8 mouse cellular contexts compared by ENCODE assay signal in genomic region chr7:28277615-28278278, GRCm38 (mm10). TPM values are rescaled to one million over a fixed set of nuclear protein-coding genes. Genes with fewer than 3 reads are reported as not detected.
A peak's percentile ranks its signal among the peaks of the same experiment; 100 is the strongest.
DNase-seq lines count a peak whose midpoint lies in the region; ATAC-seq and TF ChIP-seq lines count a peak whose summit lies in the region.

TSS of gene Eid2b (plus strand) at chr7:28277739.

- DNase-seq in MEL-GATA-1-ER (ENCODE audit: extremely low read depth, low read depth): peak; percentile 57
- DNase-seq in cerebellum, adult 8-10 months: peak; percentile 98
- peak; percentile 97 for DNase-seq in forebrain, postnatal 0 days
- peak; percentile 98 for DNase-seq in heart, postnatal 4 days
- peak; percentile 94 to 97 for DNase-seq in layer of hippocampus, adult 2 months (ENCODE audit: low spot score in 2 of 2)
- peak; percentile 95 for DNase-seq in lung, adult 2 months
- DNase-seq in testis, postnatal 14 days (ENCODE audit: low spot score): peak; percentile 95

- WGBS in forebrain, postnatal 0 days: 6% methylated on average over 68 of the region's 68 CpGs
- WGBS in lung, adult 2 months: 2% methylated on average over 68 of the region's 68 CpGs

- H3K27me3 ChIP-seq in forebrain, postnatal 0 days (ENCODE audit: insufficient read depth, low read length): no peaks in the 10 kb centered on the region

- H3K9me3 ChIP-seq in forebrain, postnatal 0 days (ENCODE audit: low read length): no peaks in the 10 kb centered on the region

- ATAC-seq in forebrain, postnatal 0 days: peak; percentile 65
- ATAC-seq in neutrophil, adult 5-6 weeks (ENCODE audit: extremely low read depth, insufficient number of reproducible peaks, low FRiP score, poor library complexity, severe bottlenecking): peak; percentile 96

- H3K9ac ChIP-seq in forebrain, postnatal 0 days: peak within 1 kb of the TSS; percentile 89

- H3K27ac ChIP-seq in forebrain, postnatal 0 days (ENCODE audit: low read depth, low read length): peak within 1 kb of the TSS; percentile 79
- peak within 1 kb of the TSS; percentile 95 for H3K27ac ChIP-seq in layer of hippocampus, adult 2 months

- peak; percentile 79; the same call in 1 of the 2 replicates for TF ChIP-seq POLR2A in lung, adult 2 months (IDR thresholded peaks at IDR 0.05; ENCODE audit: borderline replicate concordance, extremely low read depth, low read depth, low read length)

- peak; percentile 91 for TF ChIP-seq CTCF in forebrain, postnatal 0 days (IDR thresholded peaks at IDR 0.05; ENCODE audit: low read depth)
- TF ChIP-seq CTCF in layer of hippocampus, adult 2 months (conservative IDR thresholded peaks at IDR 0.05): peak; percentile 95
- peak; percentile 83 for TF ChIP-seq CTCF in lung, adult 2 months (IDR thresholded peaks at IDR 0.05; ENCODE audit: insufficient read depth, low read length)

- H3K4me2 ChIP-seq in forebrain, postnatal 0 days (ENCODE audit: low read depth): peak within 1 kb of the TSS; percentile 70

- peak within 1 kb of the TSS; percentile 76 for H3K4me3 ChIP-seq in forebrain, postnatal 0 days (ENCODE audit: low read depth, low read length)
- peak within 1 kb of the TSS; percentile 92 for H3K4me3 ChIP-seq in layer of hippocampus, adult 2 months
- peak within 1 kb of the TSS; percentile 92 for H3K4me3 ChIP-seq in lung, adult 2 months (replicated peaks; ENCODE audit: extremely low read depth, low read depth, low read length)

- H3K4me1 ChIP-seq in forebrain, postnatal 0 days (ENCODE audit: insufficient read depth): peaks cover 12% of the 10 kb centered on the region
- H3K4me1 ChIP-seq in lung, adult 2 months (ENCODE audit: control insufficient read depth, insufficient read depth, low read length): no peaks in the 10 kb centered on the region

- peaks cover 9% of the 10 kb centered on the region for H3K36me3 ChIP-seq in forebrain, postnatal 0 days (ENCODE audit: insufficient read depth)

RNA-seq across cellular contexts. Expression of gene Eid2b, which starts in this region (rescaled TPM):
- 44.0 and 45.1 TPM in 2 replicates for total RNA-seq in forebrain, postnatal 0 days (2014; rRNA removed)
- 49.0 and 53.6 TPM in 2 replicates for polyA plus RNA-seq in forebrain, postnatal 0 days (2015; fragmentation: Nextera tagmentation; extraction: Ambion mirVana)
- 10 to 100 TPM in 1 of 2 experiments, 1 to 10 TPM in 1; 8.5 to 10.9 TPM for total RNA-seq in heart, postnatal 4 days (2021)
- 10 to 100 TPM; 34.3 to 37.5 TPM for total RNA-seq in layer of hippocampus, adult 2 months (2021)
- polyA plus RNA-seq in lung, adult 2 months (2012; rRNA removed): 11.9 and 15.6 TPM in 2 replicates
- 5.0 and 5.9 TPM in 2 replicates for total RNA-seq in neutrophil, adult 5-6 weeks (2017)

Comparison
In these comparisons a context has a peak if more than half of its experiments do, and no peak if none do; other contexts are left out.
1. Peak in every context shown above with its lines: DNase-seq, ATAC-seq, H3K4me3 ChIP-seq and H3K27ac ChIP-seq.